Mouse (Mus musculus) MEL (cell line): ENCODE data around the gene Tmem242. TPM values are rescaled to one million over a fixed set of nuclear protein-coding genes. Genes with fewer than 3 reads are reported as not detected.

Experiments
- DNase-seq: peaks from one replicate; pipeline ENCODE4 v3.0.0; 2011; ENCODE audit warnings: low read depth, low spot score
- H3K27ac ChIP-seq: 2 replicates; pipeline ENCODE4 v1.5.1; 2012; ENCODE audit warnings: low read depth, mild to moderate bottlenecking, control low read depth, low read length, moderate library complexity; ENCODE audit not compliant: control insufficient read depth
- H3K27me3 ChIP-seq, 2 experiments: fragments of 150-350 bp in 1 of 2; sonication (generic) in 1 of 2; 2 replicates each; pipeline ENCODE4 v1.6.1; 2012; ENCODE audit warnings: low read length in 2 of 2, mild to moderate bottlenecking in 2 of 2, improper control_type of control experiment in 1 of 2, moderate library complexity in 1 of 2; ENCODE audit not compliant: insufficient read depth in 2 of 2, control insufficient read depth in 1 of 2
- H3K36me3 ChIP-seq, 2 experiments: 2 replicates each; pipeline ENCODE4 v1.6.1; 2012 to 2014; ENCODE audit warnings: low read length in 2 of 2, improper control_type of control experiment in 1 of 2, inconsistent platforms in 1 of 2, mild to moderate bottlenecking in 1 of 2; ENCODE audit not compliant: insufficient read depth in 2 of 2, control insufficient read depth in 1 of 2
- H3K4me1 ChIP-seq, 2 experiments: fragments of 150-350 bp in 1 of 2; sonication (generic) in 1 of 2; 2 replicates each; pipeline ENCODE4 v1.6.1; 2012; ENCODE audit warnings: low read length in 2 of 2, improper control_type of control experiment in 1 of 2, mild to moderate bottlenecking in 1 of 2; ENCODE audit not compliant: insufficient read depth in 2 of 2, control insufficient read depth in 1 of 2
- H3K4me3 ChIP-seq, 2 experiments: fragments of 150-350 bp in 1 of 2; sonication (generic) in 1 of 2; 2 replicates each; pipeline ENCODE4 v1.5.1; 2012; ENCODE audit warnings: low read depth in 2 of 2, low read length in 2 of 2, mild to moderate bottlenecking in 2 of 2, moderate library complexity in 2 of 2, control low read depth in 1 of 2, improper control_type of control experiment in 1 of 2; ENCODE audit not compliant: control insufficient read depth in 1 of 2, insufficient read depth in 1 of 2
- H3K79me2 ChIP-seq: 2 replicates; pipeline ENCODE4 v1.6.1; 2012; ENCODE audit warnings: mild to moderate bottlenecking, low read length, moderate library complexity; ENCODE audit not compliant: control insufficient read depth, poor library complexity, insufficient read depth
- H3K9ac ChIP-seq: 2 replicates; pipeline ENCODE4 v1.6.1; 2012; ENCODE audit warnings: low read depth, mild to moderate bottlenecking, control low read depth, low read length, moderate library complexity; ENCODE audit not compliant: control insufficient read depth, poor library complexity, severe bottlenecking
- H3K9me3 ChIP-seq: fragments of 150-350 bp; sonication (generic); replicated peaks from 2 replicates; pipeline ENCODE4 v1.6.1; 2012; ENCODE audit warnings: mild to moderate bottlenecking, low read length, improper control_type of control experiment, moderate library complexity; ENCODE audit not compliant: insufficient read depth
- CHD1 ChIP-seq: IDR thresholded peaks from 2 replicates; pipeline ENCODE4 v1.6.1; 2012; ENCODE audit warnings: low read depth, mild to moderate bottlenecking, inconsistent platforms, low read length, improper control_type of control experiment
- CHD2 ChIP-seq: IDR thresholded peaks from 2 replicates; pipeline ENCODE4 v1.6.1; 2011; ENCODE audit warnings: low read length, improper control_type of control experiment
- CTCF ChIP-seq, 3 experiments: IDR thresholded peaks in 2 of 3; conservative IDR thresholded peaks in 1 of 3; 2 replicates each; pipeline ENCODE4 v1.5.1; 2011 to 2012; ENCODE audit warnings: low read length in 3 of 3, low read depth in 2 of 3, mild to moderate bottlenecking in 2 of 3, improper control_type of control experiment in 1 of 3, inconsistent platforms in 1 of 3, mixed read lengths in 1 of 3, moderate library complexity in 1 of 3; ENCODE audit not compliant: control insufficient read depth in 1 of 3, insufficient read depth in 1 of 3, poor library complexity in 1 of 3, severe bottlenecking in 1 of 3
- E2F4 ChIP-seq: IDR thresholded peaks from 2 replicates; pipeline ENCODE4 v1.6.1; 2011; ENCODE audit warnings: low read depth, low read length, improper control_type of control experiment, borderline replicate concordance
- EP300 ChIP-seq, 2 experiments: IDR thresholded peaks; 2 replicates each; pipeline ENCODE4 v1.6.1; 2011; ENCODE audit warnings: improper control_type of control experiment in 2 of 2, low read length in 2 of 2, low read depth in 1 of 2, mild to moderate bottlenecking in 1 of 2
- ETS1 ChIP-seq: IDR thresholded peaks from 2 replicates; pipeline ENCODE4 v1.6.1; 2012; ENCODE audit warnings: low read depth, mild to moderate bottlenecking, inconsistent platforms, low read length, improper control_type of control experiment, moderate library complexity
- HCFC1 ChIP-seq: IDR thresholded peaks from 2 replicates; pipeline ENCODE4 v1.6.1; 2012; ENCODE audit warnings: low read depth, mild to moderate bottlenecking, inconsistent platforms, low read length, improper control_type of control experiment, moderate library complexity
- JUND ChIP-seq: IDR thresholded peaks from 2 replicates; pipeline ENCODE4 v1.6.1; 2011; ENCODE audit warnings: low read depth, mild to moderate bottlenecking, improper control_type of control experiment, low read length
- KAT2A ChIP-seq: conservative IDR thresholded peaks from 2 replicates; pipeline ENCODE4 v1.6.1; 2012; ENCODE audit warnings: low read depth, low read length, improper control_type of control experiment, inconsistent platforms
- MAX ChIP-seq: IDR thresholded peaks from 2 replicates; pipeline ENCODE4 v1.6.1; 2011; ENCODE audit warnings: low read length, improper control_type of control experiment
- MAZ ChIP-seq: IDR thresholded peaks from 2 replicates; pipeline ENCODE4 v1.6.1; 2012; ENCODE audit warnings: low read depth, mild to moderate bottlenecking, inconsistent platforms, low read length, improper control_type of control experiment
- MEF2A ChIP-seq: IDR thresholded peaks from 2 replicates; pipeline ENCODE4 v1.6.1; 2014; ENCODE audit warnings: low read depth, mild to moderate bottlenecking, inconsistent platforms, low read length, improper control_type of control experiment; ENCODE audit not compliant: poor library complexity, insufficient replicate concordance, severe bottlenecking; ENCODE audit errors: extremely low read depth
- MYC ChIP-seq: IDR thresholded peaks from 2 replicates; pipeline ENCODE4 v1.6.1; 2011; ENCODE audit warnings: low read depth, mild to moderate bottlenecking, low read length, improper control_type of control experiment, moderate library complexity
- NELFE ChIP-seq: IDR thresholded peaks from 2 replicates; pipeline ENCODE4 v1.6.1; 2011; ENCODE audit warnings: low read depth, low read length, improper control_type of control experiment
- NRF1 ChIP-seq: IDR thresholded peaks from 2 replicates; pipeline ENCODE4 v1.6.1; 2014; ENCODE audit warnings: low read depth, mild to moderate bottlenecking, inconsistent platforms, low read length, improper control_type of control experiment, moderate library complexity; ENCODE audit not compliant: poor library complexity, insufficient read depth, severe bottlenecking
- POLR2AphosphoS2 ChIP-seq: IDR thresholded peaks from 2 replicates; pipeline ENCODE4 v1.6.1; 2011; ENCODE audit warnings: low read length, improper control_type of control experiment
- POLR2AphosphoS5 ChIP-seq: IDR thresholded peaks from 2 replicates; pipeline ENCODE4 v1.6.1; 2012; ENCODE audit warnings: low read depth, borderline replicate concordance, mild to moderate bottlenecking, inconsistent platforms, low read length, moderate library complexity, mixed read lengths
- RAD21 ChIP-seq: IDR thresholded peaks from 2 replicates; pipeline ENCODE4 v1.6.1; 2011; ENCODE audit warnings: mild to moderate bottlenecking, low read depth, low read length, improper control_type of control experiment
- SIN3A ChIP-seq: IDR thresholded peaks from 2 replicates; pipeline ENCODE4 v1.6.1; 2012; ENCODE audit warnings: low read length, improper control_type of control experiment, inconsistent platforms
- SMC3 ChIP-seq: IDR thresholded peaks from 2 replicates; pipeline ENCODE4 v1.6.1; 2011; ENCODE audit warnings: low read depth, low read length, improper control_type of control experiment
- TAL1 ChIP-seq: IDR thresholded peaks from 2 replicates; pipeline ENCODE4 v1.6.1; 2012; ENCODE audit warnings: mild to moderate bottlenecking, inconsistent platforms, low read length, moderate library complexity, mixed read lengths
- TBP ChIP-seq: IDR thresholded peaks from 2 replicates; pipeline ENCODE4 v1.8.0; 2011; ENCODE audit warnings: low read depth, low read length, improper control_type of control experiment
- TCF12 ChIP-seq: IDR thresholded peaks from 2 replicates; pipeline ENCODE4 v1.6.1; 2014; ENCODE audit warnings: low read depth, mild to moderate bottlenecking, inconsistent platforms, low read length, improper control_type of control experiment, moderate library complexity
- UBTF ChIP-seq: IDR thresholded peaks from 2 replicates; pipeline ENCODE4 v1.6.1; 2012; ENCODE audit warnings: low read depth, mild to moderate bottlenecking, inconsistent platforms, low read length, improper control_type of control experiment, moderate library complexity, borderline replicate concordance; ENCODE audit not compliant: insufficient read depth
- USF2 ChIP-seq, 2 experiments: IDR thresholded peaks; 2 replicates each; pipeline ENCODE4 v1.6.1; 2011 to 2012; ENCODE audit warnings: improper control_type of control experiment in 2 of 2, low read length in 2 of 2, borderline replicate concordance in 1 of 2, inconsistent platforms in 1 of 2, low read depth in 1 of 2, mild to moderate bottlenecking in 1 of 2; ENCODE audit not compliant: insufficient read depth in 1 of 2
- ZC3H11A ChIP-seq: IDR thresholded peaks from 2 replicates; pipeline ENCODE4 v1.6.1; 2012; ENCODE audit warnings: low read depth, mild to moderate bottlenecking, inconsistent platforms, low read length, improper control_type of control experiment
- ZMIZ1 ChIP-seq: IDR thresholded peaks from 2 replicates; pipeline ENCODE4 v1.6.1; 2012; ENCODE audit warnings: low read depth, mild to moderate bottlenecking, inconsistent platforms, low read length, improper control_type of control experiment, moderate library complexity
- polyA plus RNA-seq, 2 experiments: library from polyadenylated mRNA; stranded (reverse) in 1 of 2; unstranded in 1 of 2; fragments of >175 nt in 1 of 2; fragments of >200 nt in 1 of 2; gene quantifications; 2 replicates each; pipeline versions ENCODE4 v1.2.1 to v1.2.4; 2012; ENCODE audit warnings: low replicate concordance in 2 of 2, low read depth in 1 of 2; ENCODE audit not compliant: insufficient read length in 2 of 2, insufficient read depth in 1 of 2, missing spikeins in 1 of 2
- total RNA-seq: library from RNA; depleted of rRNA; stranded (reverse); fragments of 300-350 nt; gene quantifications from 2 replicates; pipeline ENCODE4 v1.2.3, GENCODE M21; 2012

The Tmem242 gene
- total and polyA plus RNA-seq, 3 experiments = 27.0 to 49.2 TPM; not detected in 1

- TF ChIP-seq POLR2AphosphoS5 (no peak), SIN3A (peak; percentile 72; the same call in 1 of the 2 replicates), UBTF (no peak), KAT2A (no peak; the same call in 1 of the 2 replicates)
Observed at GRCm38 (mm10) chr17:5403885-5404284, 36.2 kb downstream of the Tmem242 start (continued).

GRCm38 (mm10) chr17:5402624-5403023 lies 37.4 kb downstream of the Tmem242 start:
- peaks cover 0 to 13% of the 10 kb centered on the region in 2 experiments; a peak in 2 of 4 replicates for H3K36me3 ChIP-seq
- TF ChIP-seq MYC = no peak
- 0 out of 2 replicates have a peak, but pooled peaks have one; percentile 6 for TF ChIP-seq NELFE
- TF ChIP-seq TBP = no peak
- TF ChIP-seq EP300 (IDR thresholded peaks at IDR 0.05; ENCODE audit: low read depth in 1 of 2, low read length in 2 of 2) = peak in 1 of 2 experiments; percentile 11; a peak in 1 of 4 replicates
- TF ChIP-seq HCFC1 = no peak
- no peak for TF ChIP-seq CHD2
- peak; percentile 71 for TF ChIP-seq SMC3
- TF ChIP-seq CHD1 = no peak
- TF ChIP-seq E2F4 = no peak
- TF ChIP-seq CTCF (IDR thresholded peaks at IDR 0.05 in 2 of 3, conservative IDR thresholded peaks at IDR 0.05 in 1 of 3; ENCODE audit: control insufficient read depth in 1 of 3, insufficient read depth in 1 of 3, low read depth in 2 of 3, low read length in 3 of 3, poor library complexity in 1 of 3, severe bottlenecking in 1 of 3) = peak; percentile 83 to 97 (median 96)
- TF ChIP-seq MAX = 0 out of 2 replicates have a peak, but pooled peaks have one; percentile 14
- no peak for TF ChIP-seq ZMIZ1
- peak; percentile 94; the same call in 1 of the 2 replicates for TF ChIP-seq MAZ
- no peak for TF ChIP-seq NRF1
- no peak for TF ChIP-seq MEF2A
- peak; percentile 25; the same call in 1 of the 2 replicates for TF ChIP-seq ZC3H11A
- TF ChIP-seq TAL1 = no peak
- no peak for TF ChIP-seq POLR2AphosphoS2
- peak; percentile 51 for TF ChIP-seq RAD21
- peak; percentile 15; the same call in 1 of the 2 replicates for TF ChIP-seq ETS1
- no peak for TF ChIP-seq TCF12
- no peak for TF ChIP-seq UBTF
- peak; percentile 40; the same call in 1 of the 2 replicates for TF ChIP-seq SIN3A
- TF ChIP-seq USF2 (IDR thresholded peaks at IDR 0.05; ENCODE audit: borderline replicate concordance in 1 of 2, insufficient read depth in 1 of 2, low read depth in 1 of 2, low read length in 2 of 2) = no peak
- no peak for TF ChIP-seq POLR2AphosphoS5
- TF ChIP-seq JUND = no peak
- H3K9me3 ChIP-seq = no peaks in the 10 kb centered on the region
- H3K27me3 ChIP-seq = no peaks in the 10 kb centered on the region
- peaks cover 4 to 23% of the 10 kb centered on the region in 2 experiments for H3K4me1 ChIP-seq
- H3K9ac ChIP-seq = peak overlapping the region; percentile 56
- H3K79me2 ChIP-seq = peaks cover 12% of the 10 kb centered on the region
- peak overlapping the region; percentile 63 to 64 for H3K4me3 ChIP-seq
- peak; percentile 87 for DNase-seq
- H3K27ac ChIP-seq = peak overlapping the region; percentile 48
